Mouse (Mus musculus) small intestine, adult 2 months (tissue): ENCODE data around the gene Inca1.

Source experiments
- CTCF ChIP-seq: fragments of 200-500 bp; IDR thresholded peaks from 2 replicates; pipeline ENCODE4 v1.5.1; 2012; ENCODE audit warnings: low read depth, mild to moderate bottlenecking, control low read depth, inconsistent platforms, low read length, moderate library complexity, mixed read lengths; ENCODE audit not compliant: insufficient replicate concordance, insufficient read length; ENCODE audit errors: extremely low read depth
- POLR2A ChIP-seq: fragments of 200-500 bp; IDR thresholded peaks from 2 replicates; pipeline ENCODE4 v1.6.1; 2012; ENCODE audit warnings: low read depth, mild to moderate bottlenecking, control low read depth, inconsistent platforms, low read length, moderate library complexity

DNA sequence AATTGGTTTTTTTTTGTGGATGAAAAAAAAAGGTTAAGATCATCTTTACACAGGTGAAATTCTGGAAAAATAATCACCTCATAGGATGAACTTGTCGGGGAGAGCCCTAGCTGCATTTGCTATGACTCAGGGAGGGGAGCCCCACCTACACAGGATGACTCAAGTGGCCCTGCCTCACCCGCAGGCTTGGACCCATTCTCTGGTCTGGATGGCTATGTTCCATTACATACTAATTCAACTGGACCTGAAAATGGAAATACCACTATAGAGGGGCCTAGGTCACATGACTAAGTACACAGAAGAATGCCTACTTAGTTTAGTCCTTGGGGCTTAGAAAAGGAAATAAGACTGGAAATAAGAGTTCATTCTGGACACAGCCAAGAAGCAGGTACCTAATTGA, 48.6 kb downstream of the Inca1 start:
- TF ChIP-seq CTCF (no peak), POLR2A (peak; percentile 27; the same call in 1 of the 2 replicates)
